Mouse (Mus musculus) testis, adult 2 months (tissue): ENCODE measurements around the gene Mapkapk2.
A peak's percentile ranks its signal among the peaks of the same experiment; 100 is the strongest.

Experiments
- CTCF ChIP-seq: fragments of 200-500 bp; IDR thresholded peaks from 2 replicates; pipeline ENCODE4 v1.5.1; 2012; ENCODE audit warnings: low read depth, mild to moderate bottlenecking, inconsistent platforms, low read length, moderate library complexity; ENCODE audit not compliant: control insufficient read depth, insufficient read depth, insufficient replicate concordance
- POLR2A ChIP-seq: fragments of 200-500 bp; IDR thresholded peaks from 2 replicates; pipeline ENCODE4 v1.6.1; 2012; ENCODE audit warnings: low read depth, mild to moderate bottlenecking, inconsistent platforms, low read length, moderate library complexity; ENCODE audit not compliant: control insufficient read depth

GRCm38 (mm10) chr1:131115932-131116331 lies 18.3 kb upstream of the Mapkapk2 start:
- TF ChIP-seq POLR2A (no peak), CTCF (peak; percentile 43; the same call in 1 of the 2 replicates)
